Mouse (Mus musculus) T-helper 17 cell (primary cell): Measurements from ENCODE around the gene Atg9b.

Source experiments
- in situ Hi-C, 2 experiments: fragments of 300-600 bp; cut with MboI, MseI; formaldehyde crosslinking; loops; 1 replicate in 1 of 2; 2 replicates in 1 of 2; pipeline ENCODE4 v1.15.1; 2025; ENCODE audit warnings: high pct_unique_total_duplicates in 2 of 2

Gene Atg9b

GRCm38 (mm10) chr5:24391864-24392263 lies at the start of gene Atg9b:
Gene Atg9b, minus strand, starts transcription at chr5:24392143.
- in situ Hi-C loops = no loop called here

GRCm38 (mm10) chr5:24441187-24441586 lies 49.2 kb upstream of the Atg9b start:
- in situ Hi-C loops = no loop called here

- in situ Hi-C loops = no loop called here
Observed at GRCm38 (mm10) chr5:24433993-24434392, 42.0 kb upstream of the Atg9b start.

GRCm38 (mm10) chr5:24428596-24428995 lies 36.7 kb upstream of the Atg9b start:
- in situ Hi-C loops = no loop called here

- in situ Hi-C loops = no loop called here
Observed at GRCm38 (mm10) chr5:24427981-24428402, 36.0 kb upstream of the Atg9b start.

- in situ Hi-C loops = no loop called here
Observed at GRCm38 (mm10) chr5:24427285-24427633, 35.3 kb upstream of the Atg9b start.

GRCm38 (mm10) chr5:24426556-24427284 lies 34.8 kb upstream of the Atg9b start:
- in situ Hi-C loops = no loop called here

- in situ Hi-C loops = no loop called here
Observed at GRCm38 (mm10) chr5:24426037-24426432, 34.1 kb upstream of the Atg9b start.

GRCm38 (mm10) chr5:24425421-24426036 lies 33.6 kb upstream of the Atg9b start:
- in situ Hi-C loops = no loop called here

GRCm38 (mm10) chr5:24424861-24425411 lies 33.0 kb upstream of the Atg9b start:
- in situ Hi-C loops = loop anchor here in 1 of 2 experiments (5.0 kb wide), 1 partner anchor 38 kb away; no protein-coding TSS in a partner anchor

GRCm38 (mm10) chr5:24424004-24424781 lies 32.2 kb upstream of the Atg9b start:
- in situ Hi-C loops = loop anchor here in 1 of 2 experiments (5.0 kb wide), 1 partner anchor 37 kb away; no protein-coding TSS in a partner anchor

GRCm38 (mm10) chr5:24423129-24424003 lies 31.4 kb upstream of the Atg9b start, which contains the start of the genes Cdk5 and Slc4a2:
Gene Cdk5, minus strand, starts transcription at chr5:24423530.
Gene Slc4a2, plus strand, starts transcription at chr5:24423837.
- in situ Hi-C loops = loop anchor here in 1 of 2 experiments (5.0 kb wide), 1 partner anchor 36 kb away; no protein-coding TSS in a partner anchor

- in situ Hi-C loops = loop anchor here in 1 of 2 experiments (5.0 kb wide), 1 partner anchor 33 kb away; no protein-coding TSS in a partner anchor
Observed at GRCm38 (mm10) chr5:24420381-24420780, 28.4 kb upstream of the Atg9b start.

- in situ Hi-C loops = no loop called here
Observed at GRCm38 (mm10) chr5:24417587-24417986, 25.6 kb upstream of the Atg9b start.

- in situ Hi-C loops = no loop called here
Observed at GRCm38 (mm10) chr5:24416222-24416736, 24.3 kb upstream of the Atg9b start.

- in situ Hi-C loops = no loop called here
Observed at GRCm38 (mm10) chr5:24413938-24414337, 22.0 kb upstream of the Atg9b start.

- in situ Hi-C loops = no loop called here
Observed at GRCm38 (mm10) chr5:24413042-24413693, 21.2 kb upstream of the Atg9b start, which contains the start of gene Asic3. Gene Asic3, plus strand, starts transcription at chr5:24413392.

- in situ Hi-C loops = no loop called here
Observed at GRCm38 (mm10) chr5:24412063-24412462, 20.1 kb upstream of the Atg9b start.

GRCm38 (mm10) chr5:24409466-24409865 lies 17.5 kb upstream of the Atg9b start:
- in situ Hi-C loops = no loop called here

GRCm38 (mm10) chr5:24408651-24409050 lies 16.7 kb upstream of the Atg9b start:
- in situ Hi-C loops = no loop called here
